Mouse (Mus musculus): ENCODE data around the gene Lamp2.
"Not testable (repeated sequence)": the region's sequence is repeated elsewhere in the genome, so short reads cannot be mapped to it uniquely, and the experiment has no call there.

Gene Lamp2

DNA sequence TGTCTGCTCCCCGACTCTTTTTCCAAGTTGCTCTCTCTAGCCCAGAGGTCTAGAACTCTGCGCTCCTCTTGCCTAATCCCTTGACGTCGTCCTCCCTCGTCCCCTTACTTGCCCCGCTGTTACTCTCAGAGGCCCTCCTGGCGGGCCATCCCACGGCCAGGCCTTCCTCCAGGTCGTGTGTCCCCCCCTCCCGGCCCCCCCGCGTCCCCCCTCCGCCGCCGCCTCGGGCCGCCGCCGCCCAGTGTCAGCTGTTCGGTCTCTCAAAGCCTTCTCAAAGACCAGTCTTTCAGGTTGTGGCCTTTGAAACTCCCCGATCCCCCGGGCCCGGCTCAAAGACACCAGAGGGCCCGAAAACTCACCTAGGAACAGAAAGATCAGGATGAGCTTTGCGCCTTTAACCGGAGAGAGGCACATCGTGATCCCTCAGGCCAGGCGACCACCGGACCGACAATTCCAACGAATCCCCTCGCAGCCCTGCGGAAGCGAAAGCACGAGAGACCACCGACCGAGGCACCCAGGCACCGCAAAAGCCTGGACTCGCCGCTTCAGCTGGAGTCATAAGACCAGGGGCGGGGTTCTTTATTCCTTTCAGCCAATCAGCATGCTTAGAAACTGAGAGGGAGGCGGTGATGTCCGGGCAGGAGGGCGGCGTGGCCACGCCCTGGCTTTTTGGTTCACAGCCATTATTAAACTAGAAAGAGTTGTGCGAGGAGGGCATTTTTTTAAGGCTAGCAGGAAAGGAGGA lies at the start of gene Lamp2:
Gene Lamp2 (minus strand): TSS at position 565 of the 745 bp plus-strand sequence.
- DNase-seq (ENCODE audit: low read depth, low spot score): peak; percentile 42

GRCm38 (mm10) chrX:38504846-38505245 lies 48.6 kb upstream of the Lamp2 start:
- no peak for DNase-seq (ENCODE audit: low read depth, low spot score)

DNA sequence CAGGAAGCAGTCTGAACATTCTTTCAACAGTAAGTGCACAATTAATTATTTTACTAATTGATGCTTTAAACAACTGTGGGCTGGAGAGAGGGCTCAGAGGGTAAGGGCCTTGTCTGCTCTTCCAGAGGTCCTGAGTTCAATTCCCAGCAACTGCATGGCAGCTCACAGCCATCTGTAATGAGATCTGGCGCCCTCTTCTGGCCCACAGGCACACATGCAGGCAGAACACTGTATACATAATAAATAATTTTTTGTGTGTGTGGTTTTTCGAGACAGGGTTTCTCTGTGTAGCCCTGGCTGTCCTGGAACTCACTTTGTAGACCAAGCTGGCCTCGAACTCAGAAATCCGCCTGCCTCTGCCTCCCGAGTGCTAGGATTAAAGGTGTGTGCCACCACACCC lies 45.9 kb upstream of the Lamp2 start:
- not testable (repeated sequence) for DNase-seq (ENCODE audit: low read depth, low spot score)

DNA sequence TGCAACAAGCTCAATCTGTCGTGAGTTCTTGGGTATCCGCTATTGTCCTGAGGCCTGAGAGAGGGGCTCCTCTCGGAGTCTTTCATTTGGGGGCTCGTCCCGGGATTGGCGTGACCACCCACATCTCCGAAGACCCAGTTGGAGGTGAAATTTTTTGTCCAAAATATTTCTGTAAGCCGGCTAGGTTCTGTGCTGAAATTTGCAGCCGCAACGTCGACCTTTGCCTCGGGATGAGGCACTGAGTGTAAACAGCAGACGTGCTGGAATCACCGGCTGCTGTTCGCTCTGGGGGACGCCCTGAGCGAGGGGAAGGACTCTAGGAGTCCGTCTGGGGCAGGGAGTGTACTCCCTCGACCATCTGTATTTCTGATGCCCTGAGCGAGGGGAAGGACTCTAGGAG lies 29.2 kb upstream of the Lamp2 start:
- not testable (repeated sequence) for DNase-seq (ENCODE audit: low read depth, low spot score)

DNA sequence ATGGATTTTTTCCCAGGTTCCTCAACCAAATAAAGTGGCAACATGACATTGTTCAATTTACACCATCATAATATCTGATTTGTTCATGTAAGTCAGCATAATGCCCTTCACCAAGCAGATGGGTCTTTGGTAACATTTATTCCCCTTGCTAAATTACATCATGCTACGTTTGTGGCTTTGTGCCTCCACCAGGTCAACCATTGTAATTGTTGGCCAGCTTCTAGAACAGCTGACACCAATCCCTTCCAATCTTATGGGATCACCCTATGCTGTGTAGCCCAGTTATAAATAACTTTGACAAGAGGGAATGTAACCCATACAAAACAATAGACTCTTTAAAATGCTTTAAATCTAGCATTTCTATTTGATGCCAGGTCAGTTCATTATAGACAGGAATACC lies 22.3 kb upstream of the Lamp2 start:
- DNase-seq (ENCODE audit: low read depth, low spot score): no peak

- DNase-seq (ENCODE audit: low read depth, low spot score): peak; percentile 67
Measured at GRCm38 (mm10) chrX:38473537-38474299, 17.5 kb upstream of the Lamp2 start.

DNA sequence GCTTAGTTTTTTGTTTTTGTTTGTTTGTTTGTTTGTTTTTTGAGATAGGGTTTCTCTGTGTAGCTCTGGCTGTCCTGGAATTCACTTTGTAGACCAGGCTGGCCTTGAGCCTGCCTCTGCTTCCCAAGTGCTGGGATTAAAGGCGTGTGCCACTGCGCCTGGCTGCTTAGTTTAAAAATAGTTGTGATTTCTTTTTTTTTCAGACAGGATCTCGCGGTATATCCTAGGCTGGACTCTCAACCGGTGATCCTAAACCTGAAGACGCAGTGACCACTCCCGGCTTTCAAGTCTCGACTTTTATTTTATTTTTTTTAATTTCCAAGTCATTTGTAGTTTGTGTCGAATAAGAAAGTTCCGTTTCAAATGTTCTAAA lies 16.9 kb upstream of the Lamp2 start:
- DNase-seq (ENCODE audit: low read depth, low spot score): peak; percentile 5

- no peak for DNase-seq (ENCODE audit: low read depth, low spot score)
Measured at GRCm38 (mm10) chrX:38466236-38466635, 10.0 kb upstream of the Lamp2 start.

- no peak for DNase-seq (ENCODE audit: low read depth, low spot score)
Measured at GRCm38 (mm10) chrX:38463160-38463559, 6.9 kb upstream of the Lamp2 start.

DNA sequence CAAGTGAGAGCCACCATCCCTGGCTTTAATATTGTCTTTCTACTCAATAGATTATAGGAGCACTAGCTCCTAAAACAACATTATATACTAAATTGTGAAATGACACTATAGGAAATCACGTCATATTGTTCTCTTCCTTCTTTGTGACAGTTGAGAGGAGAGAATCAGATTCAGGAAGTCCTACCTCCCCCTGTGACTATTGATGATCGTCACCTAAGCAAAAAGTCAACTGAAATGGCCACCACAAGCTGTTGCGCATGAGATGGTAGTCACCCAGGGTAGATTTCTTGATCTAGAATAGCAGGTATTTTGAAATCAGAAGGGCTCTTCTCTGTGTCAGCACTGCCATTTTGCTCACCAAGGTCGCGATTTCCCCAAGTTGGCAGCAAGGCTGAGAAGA lies 5.8 kb upstream of the Lamp2 start:
- no peak for DNase-seq (ENCODE audit: low read depth, low spot score)

DNA sequence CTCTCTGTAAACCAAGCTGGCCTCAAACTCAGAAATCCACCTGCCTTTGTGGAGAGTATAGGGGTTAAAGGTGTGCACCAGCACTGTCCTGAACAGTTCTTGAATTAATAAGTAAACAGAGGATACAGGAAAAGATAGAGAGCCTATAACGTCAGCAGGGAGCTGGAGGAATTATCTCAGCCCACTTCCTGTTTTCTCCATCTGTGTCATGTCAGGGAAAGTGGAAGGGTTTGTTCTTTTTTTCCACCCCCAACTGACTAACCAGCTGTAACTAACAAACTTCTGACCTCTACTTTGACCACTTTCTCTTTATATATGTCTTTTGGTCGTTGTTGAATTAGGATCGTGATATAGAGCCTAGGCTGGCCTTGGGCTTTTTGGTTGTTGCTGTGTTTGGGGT lies 4.6 kb upstream of the Lamp2 start:
- no peak for DNase-seq (ENCODE audit: low read depth, low spot score)

DNA sequence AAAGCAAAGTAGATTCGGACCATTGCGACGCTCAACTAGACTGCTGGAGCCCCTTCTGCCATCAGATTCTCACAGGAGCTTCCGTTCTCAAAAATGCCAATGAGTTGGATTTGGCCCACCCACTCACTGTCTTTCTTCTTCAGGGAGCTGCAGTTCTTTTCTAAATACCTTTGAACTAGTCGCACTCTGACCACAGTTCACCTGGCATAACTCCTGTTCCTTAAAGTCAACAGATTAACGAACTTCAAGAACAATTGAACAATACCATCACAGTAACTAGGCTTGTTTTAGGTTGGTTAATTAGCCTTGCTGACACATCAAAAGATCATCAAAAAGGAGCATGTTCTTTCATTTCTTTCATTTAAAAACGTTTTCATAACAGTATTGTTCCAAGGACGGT lies 2.8 kb upstream of the Lamp2 start:
- no peak for DNase-seq (ENCODE audit: low read depth, low spot score)

DNA sequence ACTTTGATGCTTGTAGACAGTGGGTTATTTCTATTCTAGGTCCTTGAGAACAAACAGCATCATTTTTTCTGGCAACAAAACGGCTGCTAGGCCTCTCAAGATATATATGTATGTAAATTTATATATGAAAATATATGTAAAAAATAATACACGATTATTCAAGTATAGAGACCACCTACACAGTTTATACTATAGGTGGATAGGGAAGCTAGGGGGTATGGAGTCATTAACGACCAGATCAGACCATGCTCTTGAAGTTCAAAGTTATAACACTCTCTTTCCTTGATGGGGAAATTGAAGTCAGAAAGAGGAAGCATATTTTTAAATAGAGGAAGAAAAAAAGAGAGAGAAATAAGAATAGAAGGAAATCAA lies 367 bp upstream of the Lamp2 start:
- no peak for DNase-seq (ENCODE audit: low read depth, low spot score)

DNA sequence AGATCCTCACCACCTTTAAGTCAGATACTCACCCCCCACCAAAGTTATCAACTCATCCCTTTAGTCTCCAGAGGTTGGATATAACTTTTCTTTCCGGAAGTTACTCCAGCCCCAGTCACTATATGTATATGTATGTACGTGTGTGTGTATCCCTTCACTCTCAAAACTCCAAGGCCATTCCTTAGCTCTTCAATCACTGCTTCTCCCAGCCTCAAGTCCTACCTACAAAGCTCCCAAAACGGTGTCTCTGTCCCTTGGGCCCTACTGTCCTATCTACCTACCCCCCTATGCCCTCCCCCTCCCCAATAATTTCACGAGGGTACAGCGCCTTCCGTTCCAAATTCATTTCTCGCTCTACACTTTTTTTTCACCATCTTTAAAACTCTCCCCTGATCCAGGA lies 780 bp downstream of the Lamp2 start:
- no peak for DNase-seq (ENCODE audit: low read depth, low spot score)

GRCm38 (mm10) chrX:38454900-38455299 lies 1.4 kb downstream of the Lamp2 start:
- DNase-seq (ENCODE audit: low read depth, low spot score): no peak

- no peak for DNase-seq (ENCODE audit: low read depth, low spot score)
Measured at GRCm38 (mm10) chrX:38453924-38454323, 2.3 kb downstream of the Lamp2 start.

- no peak for DNase-seq (ENCODE audit: low read depth, low spot score)
Measured at GRCm38 (mm10) chrX:38450476-38450875, 5.8 kb downstream of the Lamp2 start.

DNA sequence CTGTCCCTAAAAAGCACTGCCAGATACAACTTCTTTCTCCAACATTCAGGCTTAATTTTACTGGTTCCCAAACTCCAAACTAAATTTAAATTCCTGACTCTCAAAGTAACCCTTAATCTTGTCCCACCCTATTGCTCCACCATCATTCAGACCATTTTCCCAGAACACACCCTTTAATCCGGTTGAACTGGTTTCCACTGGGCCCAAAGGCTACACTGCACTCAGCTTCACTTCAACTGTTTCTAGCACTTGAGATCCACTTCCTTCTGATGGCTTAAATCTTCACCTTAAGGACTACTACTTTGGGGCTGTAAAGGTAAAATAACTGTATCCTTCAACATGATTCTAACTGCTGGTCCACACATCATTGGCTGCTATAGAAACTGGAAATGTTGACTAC lies 10.5 kb downstream of the Lamp2 start:
- DNase-seq (ENCODE audit: low read depth, low spot score): no peak

DNA sequence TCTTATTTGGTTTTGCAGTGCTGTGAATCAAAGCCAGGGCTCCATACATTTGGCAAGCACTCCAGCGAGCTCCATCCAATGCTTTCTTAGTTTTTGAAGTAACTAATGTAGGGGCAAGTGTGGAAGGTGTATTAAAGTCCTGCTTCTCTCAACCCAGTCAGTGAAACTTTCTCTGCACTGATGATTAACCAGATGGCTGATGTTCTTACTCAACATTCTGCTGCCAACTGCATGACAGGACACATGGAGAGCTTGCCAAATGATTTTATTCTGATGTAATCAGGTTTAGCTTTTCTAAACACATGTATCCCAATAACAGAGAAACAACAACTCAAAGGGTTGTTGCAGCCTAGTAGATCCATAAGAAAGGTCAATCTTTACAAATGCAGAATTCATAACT lies 13.8 kb downstream of the Lamp2 start:
- DNase-seq (ENCODE audit: low read depth, low spot score): no peak

DNA sequence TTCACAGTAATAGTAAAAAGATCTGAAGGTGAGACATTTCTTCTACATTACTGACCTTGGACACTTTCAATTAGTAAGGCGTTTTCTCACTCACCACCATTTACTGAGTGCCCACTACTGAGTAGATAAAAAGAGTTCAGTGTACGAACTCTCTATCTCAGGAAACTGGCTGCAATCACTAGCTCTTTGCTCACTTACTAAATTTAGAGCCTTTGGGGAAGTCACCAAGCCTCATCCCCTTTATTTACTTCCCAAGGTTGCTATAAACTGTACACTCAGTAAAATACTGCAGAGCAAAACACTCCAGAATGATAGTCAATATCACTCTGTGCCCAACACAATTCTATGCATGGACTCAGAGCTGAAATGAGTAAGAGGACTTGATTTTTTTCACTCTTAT lies 16.6 kb downstream of the Lamp2 start:
- DNase-seq (ENCODE audit: low read depth, low spot score): no peak

DNA sequence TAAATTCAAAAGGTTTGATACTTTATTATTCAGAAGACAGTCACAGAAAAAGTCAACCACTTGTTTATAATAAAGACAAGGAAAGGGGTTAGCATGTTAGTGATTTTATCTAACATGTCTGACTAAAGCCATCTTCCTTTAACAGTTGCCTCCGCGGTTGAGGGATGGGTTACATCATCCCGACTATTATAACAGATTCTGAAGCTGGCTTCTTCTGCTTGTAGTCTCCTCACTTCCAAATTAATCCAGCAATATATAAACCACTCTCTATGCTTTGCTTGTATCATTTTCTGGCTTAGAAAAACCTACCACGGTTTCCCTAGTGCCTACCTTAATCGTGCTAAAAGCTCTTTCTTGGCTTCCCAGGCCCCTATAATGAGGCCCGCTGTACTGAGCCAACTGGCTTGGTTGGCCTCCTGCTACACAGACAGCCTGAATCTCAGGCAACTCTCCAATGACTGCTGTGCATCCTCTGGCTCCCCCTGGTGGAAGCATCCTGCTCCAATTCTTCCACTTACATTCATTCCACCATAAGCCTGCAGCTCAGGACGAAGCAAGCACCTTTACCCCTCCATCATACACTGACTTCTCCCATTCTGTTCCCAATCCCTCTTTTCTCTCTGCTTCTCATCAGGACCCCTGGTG lies 18.0 kb downstream of the Lamp2 start:
- peak; percentile 26 for DNase-seq (ENCODE audit: low read depth, low spot score)

DNA sequence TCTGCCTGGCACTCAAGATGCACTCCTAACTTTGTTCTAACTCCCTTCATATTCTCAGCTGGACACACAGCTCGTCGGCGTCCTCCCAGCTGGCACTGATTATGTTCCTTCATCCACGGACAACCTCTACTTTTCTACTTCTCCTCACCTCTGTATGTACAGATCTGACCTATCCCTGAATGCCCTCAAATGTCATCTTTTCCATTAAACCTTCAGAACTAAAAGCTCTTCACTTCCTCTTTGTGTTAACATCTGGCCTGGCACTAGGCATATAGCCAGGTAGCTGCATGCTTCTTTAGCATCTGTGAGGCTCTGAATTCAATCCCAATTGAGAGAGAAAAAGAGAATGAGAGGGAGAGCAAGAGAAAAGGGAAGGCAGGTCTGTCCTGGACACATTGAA lies 26.8 kb downstream of the Lamp2 start:
- DNase-seq (ENCODE audit: low read depth, low spot score): no peak
